Mouse (Mus musculus): ENCODE data around the gene Yap1. TPM values are rescaled to one million over a fixed set of nuclear protein-coding genes. Genes with fewer than 3 reads are reported as not detected.

The Yap1 gene
- polyA plus RNA-seq, 1 experiment from 2014 or later: 32.2 TPM

GRCm38 (mm10) chr9:8017253-8017913, 13.0 kb upstream of the Yap1 start:
- Histone ChIP-seq H3K4me3 (ENCODE audit: low read depth, low read length) (no peak overlapping the region), H3K4me2 (ENCODE audit: low read depth, low read length) (no peak overlapping the region), H3K9me3 (ENCODE audit: control insufficient read depth, low read length) (no peaks in the 10 kb centered on the region), H3K9ac (ENCODE audit: low read depth, low read length) (no peak overlapping the region), H3K27me3 (replicated peaks; ENCODE audit: control insufficient read depth, insufficient read depth, low read length) (no peaks in the 10 kb centered on the region), H3K27ac (replicated peaks; ENCODE audit: low read depth, low read length) (no peak overlapping the region), H3K4me1 (ENCODE audit: control insufficient read depth, insufficient read depth, low read length) (no peaks in the 10 kb centered on the region), H3K36me3 (ENCODE audit: control insufficient read depth, insufficient read depth, low read length) (no peaks in the 10 kb centered on the region)
- WGBS: 55% methylated on average over 12 of the region's 20 CpGs
- DNase-seq (ENCODE audit: low spot score): peak; percentile 7
- ATAC-seq (ENCODE audit: low read depth): no peak

GRCm38 (mm10) chr9:8003301-8004271, 810 bp downstream of the Yap1 start:
- Histone ChIP-seq H3K36me3 (ENCODE audit: control insufficient read depth, insufficient read depth, low read length) (peaks cover 30% of the 10 kb centered on the region), H3K4me1 (ENCODE audit: control insufficient read depth, insufficient read depth, low read length) (peaks cover 13% of the 10 kb centered on the region), H3K4me2 (ENCODE audit: low read depth, low read length) (peak overlapping the region; percentile 60), H3K27me3 (replicated peaks; ENCODE audit: control insufficient read depth, insufficient read depth, low read length) (no peaks in the 10 kb centered on the region), H3K4me3 (ENCODE audit: low read depth, low read length) (peak overlapping the region; percentile 83), H3K9ac (ENCODE audit: low read depth, low read length) (peak overlapping the region; percentile 99), H3K27ac (replicated peaks; ENCODE audit: low read depth, low read length) (peak overlapping the region; percentile 99), H3K9me3 (ENCODE audit: control insufficient read depth, low read length) (no peaks in the 10 kb centered on the region)
- ATAC-seq (ENCODE audit: low read depth) (peak; percentile 23), DNase-seq (ENCODE audit: low spot score) (peak; percentile 76)
- 0% methylated on average over 36 of the region's 82 CpGs for WGBS

GRCm38 (mm10) chr9:8002806-8003205, 1.6 kb downstream of the Yap1 start:
- Histone ChIP-seq H3K36me3 (ENCODE audit: control insufficient read depth, insufficient read depth, low read length) (peaks cover 34% of the 10 kb centered on the region), H3K4me1 (ENCODE audit: control insufficient read depth, insufficient read depth, low read length) (peaks cover 13% of the 10 kb centered on the region), H3K4me2 (ENCODE audit: low read depth, low read length) (peak overlapping the region; percentile 60), H3K27me3 (replicated peaks; ENCODE audit: control insufficient read depth, insufficient read depth, low read length) (no peaks in the 10 kb centered on the region), H3K9ac (ENCODE audit: low read depth, low read length) (peak overlapping the region; percentile 99), H3K9me3 (ENCODE audit: control insufficient read depth, low read length) (no peaks in the 10 kb centered on the region), H3K27ac (replicated peaks; ENCODE audit: low read depth, low read length) (peak overlapping the region; percentile 99), H3K4me3 (ENCODE audit: low read depth, low read length) (peak overlapping the region; percentile 83)
- WGBS: 1% methylated on average over 12 of the region's 12 CpGs
- ATAC-seq (ENCODE audit: low read depth) (no peak), DNase-seq (ENCODE audit: low spot score) (peak; percentile 65)

GRCm38 (mm10) chr9:8001352-8001751, 3.0 kb downstream of the Yap1 start:
- Histone ChIP-seq H3K4me3 (ENCODE audit: low read depth, low read length) (peak overlapping the region; percentile 83; the same call in 1 of the 2 replicates), H3K4me2 (ENCODE audit: low read depth, low read length) (peak overlapping the region; percentile 60), H3K27me3 (replicated peaks; ENCODE audit: control insufficient read depth, insufficient read depth, low read length) (no peaks in the 10 kb centered on the region), H3K4me1 (ENCODE audit: control insufficient read depth, insufficient read depth, low read length) (peaks cover 13% of the 10 kb centered on the region), H3K9ac (ENCODE audit: low read depth, low read length) (peak overlapping the region; percentile 39; the same call in 1 of the 2 replicates), H3K27ac (replicated peaks; ENCODE audit: low read depth, low read length) (no peak overlapping the region), H3K36me3 (ENCODE audit: control insufficient read depth, insufficient read depth, low read length) (peaks cover 37% of the 10 kb centered on the region), H3K9me3 (ENCODE audit: control insufficient read depth, low read length) (no peaks in the 10 kb centered on the region)
- WGBS: 33% methylated on average over 7 of the region's 7 CpGs
- no peak for DNase-seq (ENCODE audit: low spot score)
- no peak for ATAC-seq (ENCODE audit: low read depth)

- Histone ChIP-seq H3K4me1 (ENCODE audit: control insufficient read depth, insufficient read depth, low read length) (no peaks in the 10 kb centered on the region), H3K9ac (ENCODE audit: low read depth, low read length) (no peak overlapping the region), H3K9me3 (ENCODE audit: control insufficient read depth, low read length) (no peaks in the 10 kb centered on the region), H3K36me3 (ENCODE audit: control insufficient read depth, insufficient read depth, low read length) (peaks cover 55% of the 10 kb centered on the region), H3K27me3 (replicated peaks; ENCODE audit: control insufficient read depth, insufficient read depth, low read length) (no peaks in the 10 kb centered on the region), H3K4me2 (ENCODE audit: low read depth, low read length) (no peak overlapping the region), H3K4me3 (ENCODE audit: low read depth, low read length) (no peak overlapping the region), H3K27ac (replicated peaks; ENCODE audit: low read depth, low read length) (no peak overlapping the region; the same call in 1 of the 2 replicates)
- DNase-seq (ENCODE audit: low spot score) (peak; percentile 45), ATAC-seq (ENCODE audit: low read depth) (no peak)
- 81% methylated on average over 5 of the region's 5 CpGs for WGBS
Measured at GRCm38 (mm10) chr9:7994275-7994674, 10.1 kb downstream of the Yap1 start.

- no peak overlapping the region for H3K27ac ChIP-seq (replicated peaks; ENCODE audit: low read depth, low read length)
- no peaks in the 10 kb centered on the region for H3K9me3 ChIP-seq (ENCODE audit: control insufficient read depth, low read length)
- ATAC-seq (ENCODE audit: low read depth) (no peak), DNase-seq (ENCODE audit: low spot score) (no peak)
- no peak overlapping the region for H3K4me2 ChIP-seq (ENCODE audit: low read depth, low read length)
- 51% methylated on average over 3 of the region's 3 CpGs for WGBS
- no peak overlapping the region for H3K9ac ChIP-seq (ENCODE audit: low read depth, low read length)
- no peaks in the 10 kb centered on the region for H3K27me3 ChIP-seq (replicated peaks; ENCODE audit: control insufficient read depth, insufficient read depth, low read length)
- no peak overlapping the region for H3K4me3 ChIP-seq (ENCODE audit: low read depth, low read length)
- H3K36me3 ChIP-seq (ENCODE audit: control insufficient read depth, insufficient read depth, low read length): peaks cover 56% of the 10 kb centered on the region
- no peaks in the 10 kb centered on the region for H3K4me1 ChIP-seq (ENCODE audit: control insufficient read depth, insufficient read depth, low read length)
Measured at GRCm38 (mm10) chr9:7992651-7993050, 11.7 kb downstream of the Yap1 start.

- peak; percentile 45 for DNase-seq (ENCODE audit: low spot score)
- Histone ChIP-seq H3K9me3 (ENCODE audit: control insufficient read depth, low read length) (no peaks in the 10 kb centered on the region), H3K4me3 (ENCODE audit: low read depth, low read length) (no peak overlapping the region), H3K36me3 (ENCODE audit: control insufficient read depth, insufficient read depth, low read length) (peaks cover 54% of the 10 kb centered on the region), H3K27me3 (replicated peaks; ENCODE audit: control insufficient read depth, insufficient read depth, low read length) (no peaks in the 10 kb centered on the region), H3K4me1 (ENCODE audit: control insufficient read depth, insufficient read depth, low read length) (no peaks in the 10 kb centered on the region), H3K4me2 (ENCODE audit: low read depth, low read length) (no peak overlapping the region), H3K9ac (ENCODE audit: low read depth, low read length) (no peak overlapping the region), H3K27ac (replicated peaks; ENCODE audit: low read depth, low read length) (0 out of 2 replicates have a peak overlapping the region, but pooled peaks have one; percentile 15)
- WGBS: 72% methylated on average over 4 of the region's 4 CpGs
- ATAC-seq (ENCODE audit: low read depth): peak; percentile 58
Measured at GRCm38 (mm10) chr9:7990897-7991296, 13.5 kb downstream of the Yap1 start.

GRCm38 (mm10) chr9:7987119-7987518, 17.3 kb downstream of the Yap1 start:
- Histone ChIP-seq H3K27ac (replicated peaks; ENCODE audit: low read depth, low read length) (no peak overlapping the region), H3K4me1 (ENCODE audit: control insufficient read depth, insufficient read depth, low read length) (peaks cover 3% of the 10 kb centered on the region; the same call in 1 of the 2 replicates), H3K9ac (ENCODE audit: low read depth, low read length) (no peak overlapping the region), H3K36me3 (ENCODE audit: control insufficient read depth, insufficient read depth, low read length) (peaks cover 45% of the 10 kb centered on the region), H3K9me3 (ENCODE audit: control insufficient read depth, low read length) (no peaks in the 10 kb centered on the region), H3K27me3 (replicated peaks; ENCODE audit: control insufficient read depth, insufficient read depth, low read length) (no peaks in the 10 kb centered on the region), H3K4me2 (ENCODE audit: low read depth, low read length) (no peak overlapping the region), H3K4me3 (ENCODE audit: low read depth, low read length) (no peak overlapping the region)
- no peak for ATAC-seq (ENCODE audit: low read depth)
- no peak for DNase-seq (ENCODE audit: low spot score)
- WGBS: 80% methylated on average over 5 of the region's 5 CpGs

All from embryonic facial prominence, embryonic 14.5 days (tissue).